Mouse (Mus musculus) layer of hippocampus, adult 8-10 months (tissue): ENCODE results near the gene Ern1. TPM values are rescaled to one million over a fixed set of nuclear protein-coding genes. Genes with fewer than 3 reads are reported as not detected.

Experiments used
- DNase-seq, 2 experiments: peaks; one replicate each; pipeline ENCODE4 v3.0.0; 2022; ENCODE audit warnings: low spot score in 2 of 2
- total RNA-seq, 4 experiments: library from RNA; stranded (reverse); gene quantifications; 2 replicates each; pipeline ENCODE4 v1.2.4; 2022

Ern1 gene
- total RNA-seq = 10 to 100 TPM; 10.4 to 12.4 (median 11.4) TPM

DNA sequence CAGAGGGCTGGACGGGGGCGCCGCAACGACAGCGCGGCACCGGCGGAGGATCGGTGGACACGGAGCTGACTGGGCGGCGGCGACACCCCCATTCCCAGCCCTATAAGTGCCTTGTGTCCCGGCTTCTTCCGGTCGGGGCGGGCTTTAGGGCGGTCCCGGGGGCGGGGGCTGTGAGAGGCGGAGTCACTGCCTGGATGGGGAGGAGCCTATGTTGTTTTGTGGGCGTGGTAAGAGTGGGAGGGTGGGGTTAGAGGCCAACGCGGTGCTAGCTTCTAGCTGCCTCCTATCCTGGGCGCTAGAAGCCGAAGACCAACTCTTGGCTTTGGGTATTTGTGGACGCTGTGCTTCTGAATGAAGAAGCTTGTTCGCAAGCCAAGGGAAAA, at the start of gene Ern1:
Gene Ern1 (minus strand): TSS at position 120 of the 383 bp plus-strand sequence.
- DNase-seq = peak; percentile 93

DNA sequence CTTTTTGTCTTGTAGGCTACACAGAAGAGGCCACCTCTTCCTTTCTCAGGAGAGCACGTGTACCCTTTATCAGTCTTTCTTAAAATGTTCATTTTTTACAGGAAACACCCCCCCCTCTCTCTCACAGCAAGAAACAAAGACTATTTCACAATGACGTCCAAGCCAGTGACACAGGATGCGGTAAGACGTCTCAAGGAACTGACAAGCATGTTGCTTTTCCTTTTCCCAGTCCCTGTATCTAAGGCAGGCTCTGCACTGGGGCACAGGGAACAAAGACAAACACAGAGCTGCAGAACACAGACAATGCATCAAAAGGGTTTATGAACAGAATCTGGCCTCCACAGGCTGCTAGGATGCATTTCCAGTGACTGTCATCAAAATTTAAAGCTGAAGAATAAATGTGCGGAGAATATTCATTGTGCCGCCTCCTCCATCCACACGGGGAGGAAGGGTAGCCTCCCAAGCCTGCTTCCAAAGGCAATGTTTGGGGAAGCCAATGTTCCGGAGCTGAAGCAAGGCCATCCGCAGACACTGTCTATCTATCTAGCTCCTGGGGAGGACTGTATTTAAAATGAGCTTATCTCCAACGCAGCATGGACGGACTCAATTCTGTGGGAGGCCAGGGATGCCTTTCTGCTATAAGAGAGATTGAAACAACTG, 48.7 kb upstream of the Ern1 start:
- DNase-seq = peak in 1 of 2 experiments; percentile 34

DNA sequence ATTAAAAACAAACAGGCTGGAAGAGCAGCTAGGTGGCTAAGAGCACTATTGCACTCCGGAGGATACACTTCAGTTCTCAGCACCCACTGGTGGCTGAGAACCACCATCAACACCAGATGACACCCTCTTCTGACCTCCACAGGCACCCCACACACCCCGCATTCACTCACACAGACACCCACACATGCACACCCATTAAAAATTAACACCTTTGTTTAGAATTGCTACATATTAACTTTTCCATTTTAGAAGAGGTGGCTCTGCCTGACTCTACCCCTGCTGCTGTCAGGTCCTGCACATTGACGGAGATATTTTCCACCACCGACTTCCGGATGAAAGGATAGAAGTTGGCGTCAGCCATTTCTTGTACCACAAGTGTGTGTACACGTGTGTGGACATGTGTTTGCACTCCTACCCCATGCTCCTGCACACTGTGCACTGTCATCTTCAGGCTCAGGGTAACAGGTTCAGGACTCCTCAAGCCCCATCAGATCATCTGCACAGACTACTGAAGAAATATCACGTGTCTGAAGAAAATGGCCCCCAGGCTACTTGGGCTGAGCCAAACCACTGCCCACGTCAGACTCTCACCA, 48.1 kb upstream of the Ern1 start:
- no peak for DNase-seq

DNA sequence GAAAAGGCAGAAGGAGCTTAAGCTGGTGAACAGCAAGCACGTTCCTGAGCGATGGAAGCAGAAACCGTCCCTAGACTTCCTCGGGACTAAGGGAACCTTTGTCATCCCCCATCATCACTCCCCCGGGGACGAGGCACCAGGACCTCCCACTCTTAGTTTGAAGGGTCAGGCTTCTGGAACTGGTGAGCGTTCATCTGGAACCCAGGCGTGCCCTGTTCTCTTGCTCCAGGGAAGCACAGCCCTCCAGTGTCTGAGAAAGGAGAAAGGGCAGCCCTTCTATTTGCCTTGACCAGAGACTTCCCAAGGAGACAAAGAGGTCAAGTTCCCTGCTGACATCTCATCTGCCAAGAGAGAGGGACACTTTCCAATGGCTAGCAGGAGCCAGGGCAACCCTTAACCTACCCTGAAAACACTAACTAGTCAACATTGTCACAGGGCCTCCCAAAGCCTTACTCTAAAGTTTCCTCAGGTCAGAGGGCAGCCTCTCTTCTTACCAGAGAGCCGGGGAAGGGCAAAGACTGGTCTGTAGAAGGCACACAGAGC, 44.7 kb upstream of the Ern1 start:
- DNase-seq = no peak

DNA sequence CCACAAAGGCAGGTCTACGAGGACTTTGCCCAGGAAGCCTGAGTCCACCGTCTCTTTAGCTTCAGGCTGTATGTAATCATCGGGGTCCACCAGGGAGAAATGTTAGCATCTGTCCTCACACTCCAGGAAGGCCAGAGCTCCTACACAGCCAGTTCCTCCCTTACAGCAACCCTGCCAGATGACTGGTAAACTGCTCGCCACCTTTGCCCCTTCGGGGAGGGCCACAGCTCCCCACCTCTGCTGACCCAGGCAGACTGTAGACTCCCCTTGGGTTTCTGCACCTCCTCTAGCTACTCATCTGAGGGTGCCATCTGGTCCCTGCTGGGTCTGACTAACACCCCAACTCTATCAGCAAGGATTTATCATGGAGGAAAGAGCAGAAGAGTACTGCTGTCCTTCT, 42.1 kb upstream of the Ern1 start:
- DNase-seq = no peak

DNA sequence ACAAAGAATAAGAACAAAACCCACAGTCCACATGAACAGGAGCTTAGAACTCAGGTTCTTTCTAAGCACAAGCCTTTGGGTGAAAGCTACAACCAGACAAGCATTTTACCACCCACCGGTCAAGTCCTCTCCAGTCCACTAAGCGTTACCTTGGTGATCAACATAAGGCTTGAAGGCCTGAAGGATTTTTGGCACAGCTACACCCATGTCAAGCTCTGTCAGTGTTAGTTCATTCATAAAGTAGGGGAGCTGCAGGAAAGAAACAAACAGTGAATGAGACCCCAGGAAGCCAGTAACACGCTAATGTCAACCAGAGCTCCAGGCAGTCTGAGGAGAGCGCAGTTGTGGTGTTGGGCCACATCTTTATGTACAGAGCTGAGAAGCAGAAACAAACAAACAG, 41.5 kb upstream of the Ern1 start:
- no peak for DNase-seq

DNA sequence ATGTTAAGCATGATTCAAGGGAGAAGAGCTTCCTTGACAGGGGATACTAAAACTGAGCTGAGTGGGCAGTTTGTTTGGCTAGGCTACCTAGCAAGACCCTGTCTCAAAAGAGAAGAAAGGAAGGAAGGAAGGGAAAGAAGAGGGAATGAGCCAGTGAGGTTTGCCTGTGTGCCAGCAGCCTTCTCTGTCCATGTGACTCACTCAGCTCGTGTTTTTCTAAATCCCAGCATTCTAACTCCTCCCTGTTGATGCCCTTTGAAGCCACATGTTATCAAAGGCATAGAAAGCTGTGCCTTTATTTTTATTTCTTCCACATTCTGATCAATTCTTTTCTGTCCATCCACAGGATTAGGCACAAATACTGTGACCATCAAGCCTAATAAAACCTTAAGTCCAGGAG, 40.3 kb upstream of the Ern1 start:
- no peak for DNase-seq

DNA sequence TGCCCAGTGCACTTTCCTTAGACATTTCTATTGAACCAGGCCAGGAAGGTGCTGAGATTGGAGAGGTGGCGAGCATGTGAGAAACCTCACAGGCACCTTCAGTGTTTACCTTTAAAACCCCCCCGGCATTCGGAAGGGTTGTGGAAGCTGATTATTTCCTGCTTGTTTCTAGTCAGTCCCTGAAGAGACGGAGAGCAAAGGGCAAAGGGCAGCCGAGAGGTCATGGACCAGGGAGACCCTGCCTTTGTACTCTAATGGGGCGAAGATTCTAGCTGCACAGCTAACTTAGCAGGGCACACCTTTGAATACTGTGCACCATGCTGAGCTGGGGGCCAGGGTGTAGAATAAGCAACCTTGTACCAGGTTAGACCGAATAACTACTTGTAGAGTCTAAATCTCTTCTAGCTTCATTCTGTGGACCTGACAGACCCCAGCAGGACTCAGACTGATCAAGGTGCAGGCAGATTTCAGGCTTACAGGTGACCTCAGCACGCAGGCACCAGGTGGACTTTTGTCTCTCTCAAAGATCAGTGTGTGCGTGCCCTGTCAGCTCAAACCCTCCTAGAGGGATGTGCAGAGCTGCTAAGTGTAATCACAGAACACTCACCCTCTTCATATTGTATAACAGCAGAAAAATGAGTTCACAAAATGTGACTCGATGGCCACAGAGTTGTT, 39.6 kb upstream of the Ern1 start:
- DNase-seq = no peak

DNA sequence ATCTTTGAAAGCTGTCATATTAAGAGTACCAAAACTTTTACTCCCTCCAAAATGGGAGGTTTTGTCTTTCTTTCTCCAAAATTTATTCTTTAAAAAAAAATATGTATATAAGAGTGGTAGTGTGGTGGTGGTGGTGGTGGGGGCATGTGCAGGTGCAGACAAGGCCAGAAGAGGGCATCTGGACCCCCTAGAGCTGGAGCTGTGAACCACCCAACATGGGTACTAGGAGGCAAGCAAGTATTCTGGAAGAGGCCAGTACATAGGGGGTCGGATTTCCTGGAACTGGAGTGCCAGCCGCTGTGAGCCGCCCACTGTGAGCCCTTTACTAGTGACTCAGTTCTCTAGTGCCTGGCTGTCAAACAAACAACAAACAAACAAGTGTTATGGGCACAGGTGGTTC, 34.9 kb upstream of the Ern1 start:
- DNase-seq = no peak

DNA sequence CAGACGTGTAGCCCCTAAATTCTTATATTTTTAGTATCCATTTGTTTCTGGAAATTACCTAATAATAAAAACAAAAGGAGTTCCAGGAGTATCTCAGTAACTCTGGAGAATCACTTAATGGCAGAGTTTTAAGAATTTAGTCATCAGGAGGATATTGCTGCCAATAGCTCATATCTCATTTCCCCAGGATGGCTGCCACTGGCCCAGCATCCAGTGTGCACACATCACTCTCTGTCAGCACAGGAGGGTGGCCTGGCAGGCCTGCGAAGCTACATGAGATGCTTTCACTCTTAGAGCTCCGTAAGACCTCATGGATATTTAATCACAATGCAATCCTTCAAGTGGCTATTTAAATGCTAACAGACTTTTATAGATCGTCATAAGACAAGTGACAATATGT, 34.0 kb upstream of the Ern1 start:
- no peak for DNase-seq

DNA sequence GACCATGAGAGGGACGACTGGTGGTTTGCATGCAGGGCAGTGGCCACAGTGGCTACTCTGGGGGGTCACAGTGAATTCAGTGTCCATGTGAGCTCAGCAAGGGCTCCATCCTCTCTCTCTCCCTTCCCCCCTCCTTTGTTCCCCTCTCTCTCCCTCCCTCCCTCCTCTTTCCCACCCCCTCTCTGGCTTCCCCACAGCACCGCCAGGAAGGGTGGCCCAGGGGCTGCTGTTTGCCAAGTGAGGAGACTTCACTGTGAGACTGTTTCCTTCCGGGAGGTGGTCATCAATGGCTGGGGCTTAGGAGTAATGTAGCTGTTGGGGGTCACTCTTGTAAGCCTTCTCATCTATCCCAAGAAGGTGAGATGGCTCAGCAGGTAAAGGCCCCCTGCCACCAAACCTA, 32.8 kb upstream of the Ern1 start:
- no peak for DNase-seq

DNA sequence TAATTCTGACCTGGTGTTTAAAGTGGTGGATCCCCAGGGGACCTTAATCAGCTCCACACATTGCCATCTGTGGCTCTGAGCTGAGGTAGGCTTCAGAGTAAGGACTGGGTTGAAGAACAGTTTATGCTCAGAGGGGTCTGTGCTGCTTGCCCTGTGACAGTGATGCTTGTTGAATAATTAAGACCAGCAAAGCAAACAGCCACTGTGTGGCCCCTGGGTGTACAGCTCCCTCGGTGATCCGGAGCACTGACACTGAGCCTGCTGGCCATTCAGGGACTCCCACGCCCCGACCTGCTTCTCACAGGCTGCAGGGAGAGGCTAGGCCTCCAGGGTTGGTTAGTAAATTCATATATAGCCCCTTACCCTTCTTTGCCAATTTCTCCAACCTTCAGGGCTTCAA, 31.9 kb upstream of the Ern1 start:
- DNase-seq = no peak

DNA sequence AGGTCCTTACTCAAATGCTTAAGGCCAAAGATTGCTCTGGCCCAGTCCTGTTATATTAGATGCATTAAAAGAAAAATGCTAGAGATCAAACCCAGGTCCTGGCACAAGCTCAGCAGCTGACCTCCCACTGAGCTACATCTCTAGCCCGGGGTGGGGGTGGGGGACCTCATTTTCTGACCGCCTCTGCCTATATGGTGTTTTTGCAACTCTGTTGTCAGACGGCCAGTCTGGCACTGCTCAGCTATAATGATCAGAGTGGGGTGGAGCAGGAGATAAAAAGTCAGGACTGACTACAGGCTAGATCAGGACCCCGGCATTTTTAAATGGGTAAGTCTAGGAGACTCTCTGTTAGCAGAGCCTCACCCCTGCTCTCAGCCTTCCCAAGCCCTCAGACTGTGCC, 30.7 kb upstream of the Ern1 start:
- DNase-seq = no peak

DNA sequence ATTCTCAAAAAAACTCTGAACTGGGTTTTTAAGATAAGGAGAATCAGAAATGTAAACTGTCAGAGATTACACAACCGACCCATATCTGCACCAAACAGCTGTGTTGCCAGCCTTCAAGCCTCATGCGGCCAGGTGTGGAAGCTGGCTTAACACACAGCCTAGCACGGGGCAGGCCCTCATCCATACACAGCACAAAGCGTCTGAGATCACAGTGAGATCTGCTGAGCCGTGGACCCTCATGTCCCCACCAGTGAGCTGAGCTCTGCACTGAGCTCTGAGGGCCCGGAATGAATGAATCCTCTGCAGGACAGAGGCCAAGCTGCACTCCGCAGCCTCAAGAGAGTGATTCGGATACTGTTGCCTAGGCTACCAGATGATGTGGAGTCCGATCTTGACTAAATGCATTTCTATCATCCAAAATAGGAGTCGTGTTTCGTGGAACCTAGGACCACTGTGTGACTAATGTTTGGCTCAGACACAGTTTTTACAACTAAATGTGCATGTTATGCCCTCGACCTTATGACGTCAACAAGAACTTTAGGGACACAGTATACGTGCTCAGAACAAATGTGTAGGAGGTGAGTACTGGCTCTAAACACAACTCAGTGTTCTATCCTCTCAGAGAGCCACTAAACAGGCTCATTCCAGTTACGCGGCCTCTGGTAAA, 27.6 kb upstream of the Ern1 start:
- DNase-seq = peak in 1 of 2 experiments; percentile 33

DNA sequence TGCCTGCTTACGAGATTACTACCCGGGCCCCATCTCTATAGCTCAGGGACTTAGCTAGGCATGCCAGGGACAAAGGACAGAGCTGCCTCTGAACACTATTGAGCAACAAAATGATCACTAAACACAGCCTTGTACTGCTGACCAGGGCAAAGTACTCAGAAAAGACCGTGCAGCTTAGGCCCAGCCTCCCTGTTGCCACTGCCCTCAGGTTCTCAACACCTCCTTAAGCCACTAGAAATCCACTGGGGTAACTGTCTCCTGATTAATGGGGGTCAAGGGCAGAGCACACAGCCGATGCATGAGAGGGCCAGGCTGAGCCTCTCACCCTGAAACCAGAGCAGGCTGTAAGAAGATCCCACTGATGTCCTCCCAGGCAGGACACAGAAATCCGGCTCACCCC, 26.8 kb upstream of the Ern1 start:
- DNase-seq = no peak

DNA sequence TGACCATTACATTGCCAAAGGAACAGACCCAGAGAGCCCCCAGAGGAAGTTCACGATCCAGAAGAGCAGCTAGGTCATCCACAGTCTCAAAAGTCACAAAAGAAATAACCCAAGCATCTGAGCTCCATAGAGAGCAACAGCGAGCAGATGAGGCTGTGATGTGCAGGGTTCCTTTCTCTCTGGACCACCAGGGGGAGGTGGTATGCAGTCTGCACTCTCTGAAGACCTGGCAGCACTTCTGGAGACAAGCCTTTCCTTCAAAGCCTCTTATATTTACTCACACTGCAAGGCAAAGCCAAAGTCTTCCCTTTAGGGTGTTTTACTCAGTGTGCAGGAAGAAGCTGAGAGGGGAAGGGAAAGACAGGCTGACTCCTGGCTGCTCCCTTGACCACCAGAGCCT, 25.5 kb upstream of the Ern1 start:
- DNase-seq = peak in 1 of 2 experiments; percentile 61

DNA sequence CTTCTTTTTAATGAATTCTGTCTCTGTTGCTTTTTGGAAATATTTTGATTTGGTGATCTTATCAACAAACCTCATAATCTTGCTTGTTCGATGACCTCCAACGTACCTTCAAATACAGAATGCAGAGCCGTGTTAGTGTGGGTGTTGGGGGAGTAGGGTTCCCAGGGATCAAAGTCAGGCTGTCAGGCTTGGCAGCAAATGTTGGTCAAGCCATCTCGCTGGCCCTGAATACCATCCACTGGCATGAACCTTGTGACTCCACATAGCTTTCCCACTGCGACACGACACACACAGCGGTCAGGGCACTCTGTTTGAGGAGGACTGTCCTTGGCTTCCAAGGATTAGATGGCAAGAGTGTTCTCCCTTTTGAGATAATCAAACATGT, 24.3 kb upstream of the Ern1 start:
- no peak for DNase-seq

DNA sequence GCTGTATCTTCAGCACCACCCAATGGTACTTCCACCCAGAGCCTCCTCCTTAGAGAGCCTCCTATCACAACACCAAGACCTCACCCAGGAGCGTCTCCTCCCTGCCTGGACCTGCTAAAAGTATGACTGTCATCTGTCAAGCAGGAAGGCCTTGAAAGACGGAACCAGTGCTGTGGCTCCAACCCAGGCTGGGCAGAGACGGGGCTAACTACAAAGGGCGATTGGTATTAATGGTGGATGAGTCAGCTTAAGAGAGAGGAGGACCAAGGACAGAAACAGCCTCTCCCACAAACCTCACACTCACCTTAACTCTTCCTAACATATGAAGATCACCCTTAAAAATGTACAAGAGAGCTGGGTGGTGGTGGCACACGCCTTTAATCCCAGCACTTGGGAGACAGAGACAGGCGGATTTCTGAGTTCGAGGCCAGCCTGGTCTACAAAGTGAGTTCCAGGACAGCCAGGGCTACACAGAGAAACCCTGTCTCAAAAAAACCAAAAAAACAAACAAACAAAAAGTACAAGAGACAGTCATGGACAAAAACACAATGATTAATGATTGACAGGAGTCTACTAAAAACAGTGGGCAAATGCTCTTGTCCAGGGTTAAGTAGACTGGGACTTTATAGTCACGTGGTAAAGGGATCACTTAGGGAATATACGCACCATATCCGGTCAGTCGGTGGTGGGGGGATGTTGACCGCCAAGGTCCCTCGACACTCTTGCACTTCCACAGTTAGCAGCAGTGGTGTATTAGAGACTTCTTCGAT, 23.8 kb upstream of the Ern1 start:
- no peak for DNase-seq

DNA sequence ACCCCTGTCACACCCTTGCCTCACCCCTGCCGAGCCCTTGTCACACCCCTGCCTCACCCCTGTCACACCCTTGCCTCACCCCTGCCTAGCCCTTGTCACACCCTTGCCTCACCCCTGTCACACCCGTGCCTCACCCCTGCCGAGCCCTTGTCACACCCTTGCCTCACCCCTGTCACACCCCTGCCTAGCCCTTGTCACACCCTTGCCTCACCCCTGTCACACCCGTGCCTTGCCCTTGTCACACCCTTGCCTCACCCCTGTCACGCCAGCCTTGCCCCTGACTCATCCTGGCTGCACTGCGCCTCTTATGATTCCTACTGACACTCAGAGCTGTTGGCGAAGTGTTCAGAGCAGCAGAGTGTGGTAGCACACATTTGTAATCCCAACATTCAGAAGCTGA, 20.0 kb upstream of the Ern1 start:
- no peak for DNase-seq

DNA sequence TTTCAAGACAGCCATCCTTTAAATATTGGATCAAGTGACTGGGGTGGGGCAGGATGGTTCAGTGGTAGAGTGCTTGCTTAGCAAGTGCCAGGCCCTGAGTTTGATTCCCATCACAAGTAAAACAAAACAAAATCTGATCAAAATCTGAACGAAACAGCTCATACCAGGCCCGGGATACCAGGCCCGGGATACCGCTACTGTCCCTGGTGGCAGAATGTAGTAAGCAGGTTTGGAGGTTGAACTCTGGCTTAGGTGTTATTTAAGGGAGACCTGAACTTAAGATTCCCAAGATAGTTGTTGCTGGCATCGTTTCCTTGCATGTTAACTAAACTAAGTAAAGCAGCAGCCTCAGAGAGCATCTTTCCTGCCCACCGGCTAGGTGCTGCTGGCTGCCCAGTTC, 18.6 kb upstream of the Ern1 start:
- DNase-seq = no peak

DNA sequence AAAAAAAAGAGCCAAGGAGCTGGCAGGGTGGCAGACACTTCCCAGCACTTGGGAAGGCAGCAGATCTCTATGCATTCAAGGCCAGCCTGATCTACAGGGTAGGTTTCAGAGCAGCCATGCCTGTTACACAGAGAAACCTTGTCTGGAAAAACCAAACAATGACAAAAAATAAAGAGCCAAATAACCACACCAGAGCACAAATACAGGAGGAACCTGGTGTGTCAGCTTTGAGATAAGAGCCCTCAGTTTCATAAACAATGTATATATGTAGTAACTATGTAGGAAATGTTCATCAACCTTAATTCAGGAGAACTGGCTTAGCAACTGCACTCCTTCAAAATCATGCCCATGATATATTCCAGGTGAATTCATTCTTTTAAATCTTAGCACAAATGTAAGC, 16.5 kb upstream of the Ern1 start:
- no peak for DNase-seq

DNA sequence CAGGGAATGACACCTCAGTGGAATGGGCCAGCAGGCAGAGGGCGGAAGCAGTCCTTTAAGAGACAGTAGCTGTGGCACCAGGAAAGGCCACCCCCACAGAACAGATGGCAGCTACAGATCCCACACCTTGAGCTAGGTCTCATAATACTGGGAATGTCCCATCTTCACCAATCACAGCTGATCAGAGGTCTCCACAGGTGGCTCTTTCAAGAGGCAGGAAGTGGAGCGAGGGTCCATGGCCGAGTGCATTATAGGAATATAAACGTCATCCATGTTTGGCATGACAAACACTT, 15.7 kb upstream of the Ern1 start:
- DNase-seq = peak; percentile 53 to 65
